Mouse (Mus musculus): ENCODE results near the gene Lamc2. TPM values are rescaled to one million over a fixed set of nuclear protein-coding genes. Genes with fewer than 3 reads are reported as not detected.

Lamc2 gene
- polyA plus RNA-seq, 1 experiment from 2014 or later: 47.7 TPM

DNA sequence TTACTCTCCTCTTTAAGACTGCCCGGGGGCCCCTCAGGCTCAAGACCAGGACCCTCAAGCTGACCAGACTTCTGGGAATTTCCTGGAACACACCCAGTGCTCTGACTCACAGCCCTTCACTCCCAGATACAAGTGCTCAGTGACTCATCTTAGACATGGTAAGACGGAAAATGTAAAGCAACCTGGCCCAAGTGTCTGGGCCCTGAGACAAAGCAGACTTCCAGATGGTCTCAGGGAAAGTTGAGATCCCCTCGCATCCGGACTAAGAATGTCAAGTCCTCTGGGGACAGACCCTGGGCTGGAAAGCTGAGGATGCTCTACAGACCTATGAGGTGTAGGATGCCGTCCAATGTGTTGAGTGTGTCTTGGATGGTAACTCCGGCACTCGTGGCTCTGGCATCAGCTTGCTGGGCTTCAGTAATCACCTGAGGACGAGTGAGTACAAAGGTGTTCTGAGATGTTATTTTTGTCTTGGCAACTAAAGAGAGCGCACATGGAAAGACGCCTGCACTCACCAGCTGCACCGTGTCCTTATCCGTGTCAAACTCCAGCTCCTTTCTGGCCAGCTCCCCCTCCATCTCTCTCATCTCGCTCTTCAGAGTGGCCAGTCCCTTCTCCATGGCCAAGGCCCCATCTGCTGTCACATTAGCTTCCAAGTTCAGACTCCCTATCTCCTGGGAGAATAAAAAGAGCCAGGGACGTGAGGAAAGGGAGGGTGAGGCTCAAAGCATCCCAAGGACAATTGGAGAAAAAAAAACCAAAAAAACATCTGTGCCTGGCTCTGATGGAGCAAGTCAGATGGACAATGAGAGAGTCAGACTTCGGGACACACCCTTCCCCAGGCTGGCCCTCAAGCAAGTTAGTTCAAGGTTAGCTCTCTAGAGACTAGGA lies 59.5 kb downstream of the Lamc2 start:
- H3K36me3 ChIP-seq (ENCODE audit: insufficient read depth, low read length): peaks cover 3% of the 10 kb centered on the region; the same call in 1 of the 2 replicates
- peak overlapping the region; percentile 76 for H3K27ac ChIP-seq
- DNase-seq (ENCODE audit: low spot score) (peak; percentile 31), ATAC-seq (replicated peaks; ENCODE audit: low FRiP score, low read depth) (no peak)
- H3K9ac ChIP-seq (ENCODE audit: low read depth, low read length): no peak overlapping the region
- H3K27me3 ChIP-seq (ENCODE audit: insufficient read depth, low read length): no peaks in the 10 kb centered on the region
- H3K4me2 ChIP-seq (ENCODE audit: low read length): no peak overlapping the region
- TF ChIP-seq CTCF (IDR thresholded peaks at IDR 0.05; ENCODE audit: low read depth): no peak
- no peak overlapping the region for H3K4me3 ChIP-seq (replicated peaks; ENCODE audit: low read depth, low read length)
- H3K9me3 ChIP-seq (replicated peaks; ENCODE audit: low read length): no peaks in the 10 kb centered on the region
- H3K4me1 ChIP-seq (replicated peaks; ENCODE audit: insufficient read depth, low read length): peaks cover 9% of the 10 kb centered on the region
- WGBS: 60% methylated on average over 15 of the region's 15 CpGs

DNA sequence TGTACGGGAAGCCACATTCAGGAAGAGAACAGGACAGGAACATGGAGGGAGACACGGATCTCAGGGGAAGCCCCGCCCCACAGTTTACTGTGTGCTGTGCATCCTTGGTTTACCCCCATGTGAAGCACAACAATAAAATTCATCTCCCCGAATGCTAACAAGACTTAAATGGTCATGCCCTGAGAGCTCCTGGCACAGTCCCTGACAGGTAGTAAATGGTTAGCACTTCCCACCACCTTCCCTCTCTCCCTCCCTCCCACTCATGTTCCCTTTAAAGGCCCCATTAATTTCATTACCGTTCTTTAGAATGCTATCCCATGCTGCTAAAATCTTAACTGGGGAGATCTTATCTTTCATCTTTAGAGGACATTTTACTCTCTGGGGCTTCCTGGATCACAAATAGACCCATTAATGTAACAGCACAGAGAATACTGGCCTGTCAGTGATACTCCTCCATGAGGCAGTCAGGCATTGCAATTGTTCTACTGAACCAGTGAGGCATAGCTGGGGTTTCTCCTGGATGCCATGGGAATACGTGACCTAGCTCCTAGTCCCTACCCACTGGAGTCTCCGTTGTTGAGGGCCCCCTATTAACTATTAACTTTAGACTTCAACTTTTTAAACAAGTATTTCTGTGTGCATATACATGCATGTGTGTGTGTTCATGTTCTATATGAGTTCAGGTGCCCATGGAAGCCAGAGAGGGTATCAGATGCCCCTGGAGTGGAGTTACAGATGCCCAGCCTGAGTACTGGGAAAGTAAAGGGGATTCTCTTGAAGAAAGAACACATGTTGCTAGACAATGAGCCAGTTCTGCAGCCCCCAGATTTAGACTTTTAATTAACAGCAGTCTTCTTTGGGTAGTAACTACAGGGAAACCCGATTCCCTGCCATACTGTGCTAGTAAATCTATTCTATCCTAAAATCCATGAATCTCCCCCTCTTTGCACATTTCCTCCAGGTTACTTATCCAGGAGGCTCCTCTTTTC lies 60.7 kb downstream of the Lamc2 start:
- Histone ChIP-seq H3K4me1 (replicated peaks; ENCODE audit: insufficient read depth, low read length) (peaks cover 9% of the 10 kb centered on the region), H3K4me3 (replicated peaks; ENCODE audit: low read depth, low read length) (no peak overlapping the region), H3K27ac (peak overlapping the region; percentile 76), H3K9ac (ENCODE audit: low read depth, low read length) (no peak overlapping the region), H3K36me3 (ENCODE audit: insufficient read depth, low read length) (no peaks in the 10 kb centered on the region), H3K4me2 (ENCODE audit: low read length) (no peak overlapping the region), H3K27me3 (ENCODE audit: insufficient read depth, low read length) (no peaks in the 10 kb centered on the region), H3K9me3 (replicated peaks; ENCODE audit: low read length) (no peaks in the 10 kb centered on the region)
- WGBS: 24% methylated on average over 8 of the region's 8 CpGs
- no peak for TF ChIP-seq CTCF (IDR thresholded peaks at IDR 0.05; ENCODE audit: low read depth)
- peak; percentile 89 for DNase-seq (ENCODE audit: low spot score)
- peak; percentile 91 for ATAC-seq (replicated peaks; ENCODE audit: low FRiP score, low read depth)

DNA sequence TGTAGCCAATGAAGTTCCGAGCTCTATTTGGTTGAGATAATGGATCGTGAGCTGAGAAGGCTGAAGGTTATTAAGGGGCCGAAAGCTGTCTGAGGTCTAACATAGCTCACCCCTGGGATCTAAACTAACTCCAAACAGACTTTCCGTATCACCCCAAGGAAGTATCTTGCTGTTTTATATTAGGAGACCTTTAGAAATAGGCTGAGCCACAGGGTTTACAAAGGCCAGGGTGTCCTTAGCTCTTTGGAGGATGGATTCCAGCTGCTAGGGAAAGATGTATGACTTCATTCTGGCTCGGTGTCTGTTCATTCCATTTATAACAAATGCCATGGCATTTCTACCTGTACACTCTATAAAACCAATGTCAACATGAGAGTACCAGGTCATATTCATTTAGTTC lies 61.7 kb downstream of the Lamc2 start:
- H3K27me3 ChIP-seq (ENCODE audit: insufficient read depth, low read length): no peaks in the 10 kb centered on the region
- ATAC-seq (replicated peaks; ENCODE audit: low FRiP score, low read depth) (no peak), DNase-seq (ENCODE audit: low spot score) (peak; percentile 28)
- H3K4me2 ChIP-seq (ENCODE audit: low read length): no peak overlapping the region
- WGBS: 57% methylated on average over 5 of the region's 5 CpGs
- no peak for TF ChIP-seq CTCF (IDR thresholded peaks at IDR 0.05; ENCODE audit: low read depth)
- H3K9me3 ChIP-seq (replicated peaks; ENCODE audit: low read length): no peaks in the 10 kb centered on the region
- H3K9ac ChIP-seq (ENCODE audit: low read depth, low read length): no peak overlapping the region
- H3K36me3 ChIP-seq (ENCODE audit: insufficient read depth, low read length): no peaks in the 10 kb centered on the region
- H3K27ac ChIP-seq: no peak overlapping the region; the same call in 1 of the 2 replicates
- no peak overlapping the region for H3K4me3 ChIP-seq (replicated peaks; ENCODE audit: low read depth, low read length)
- H3K4me1 ChIP-seq (replicated peaks; ENCODE audit: insufficient read depth, low read length): peaks cover 9% of the 10 kb centered on the region

DNA sequence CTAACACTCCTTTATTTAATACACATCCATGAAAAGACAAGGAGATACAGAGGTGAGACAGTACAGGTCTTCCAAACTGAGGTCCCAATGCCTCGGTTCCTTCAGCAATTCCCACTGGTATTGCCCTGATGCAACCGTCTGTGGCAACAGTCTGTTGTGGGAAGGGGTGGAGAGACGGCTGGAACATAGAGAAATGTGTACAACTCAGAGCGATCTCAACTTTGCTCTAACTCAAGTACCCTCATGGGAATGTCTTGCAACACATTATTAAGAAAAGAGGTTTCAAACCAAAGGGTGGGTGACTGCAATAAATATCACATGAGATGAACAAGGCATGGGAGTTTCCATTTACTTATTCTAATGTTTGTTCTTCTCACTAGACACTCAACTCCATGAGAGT lies 63.5 kb downstream of the Lamc2 start:
- Histone ChIP-seq H3K36me3 (ENCODE audit: insufficient read depth, low read length) (no peaks in the 10 kb centered on the region), H3K9me3 (replicated peaks; ENCODE audit: low read length) (no peaks in the 10 kb centered on the region), H3K4me2 (ENCODE audit: low read length) (no peak overlapping the region), H3K9ac (ENCODE audit: low read depth, low read length) (no peak overlapping the region), H3K27me3 (ENCODE audit: insufficient read depth, low read length) (no peaks in the 10 kb centered on the region), H3K4me3 (replicated peaks; ENCODE audit: low read depth, low read length) (no peak overlapping the region), H3K27ac (no peak overlapping the region), H3K4me1 (replicated peaks; ENCODE audit: insufficient read depth, low read length) (peaks cover 9% of the 10 kb centered on the region)
- 88% methylated on average over 4 of the region's 4 CpGs for WGBS
- TF ChIP-seq CTCF (IDR thresholded peaks at IDR 0.05; ENCODE audit: low read depth): no peak
- DNase-seq (ENCODE audit: low spot score) (no peak), ATAC-seq (replicated peaks; ENCODE audit: low FRiP score, low read depth) (no peak)

DNA sequence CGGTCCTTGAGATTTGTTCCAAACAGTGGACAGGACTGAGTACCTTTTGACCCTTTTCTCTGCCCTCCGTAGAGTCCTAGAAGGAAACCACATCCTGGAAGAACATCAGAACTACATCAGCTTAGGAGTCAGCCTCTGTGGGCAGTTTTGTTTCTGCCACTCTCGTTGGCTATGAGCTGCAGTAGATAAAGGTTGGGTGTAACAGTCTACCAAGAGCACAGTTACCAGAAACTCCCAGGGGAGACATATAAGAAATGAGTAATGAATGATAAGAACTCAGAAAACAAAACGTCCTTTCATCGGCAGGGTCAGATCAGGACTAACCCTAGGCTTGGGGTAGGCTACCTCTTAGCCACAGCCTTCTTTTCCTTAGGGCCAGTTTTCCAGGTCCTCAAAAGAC lies 64.9 kb downstream of the Lamc2 start:
- Histone ChIP-seq H3K9ac (ENCODE audit: low read depth, low read length) (no peak overlapping the region), H3K4me2 (ENCODE audit: low read length) (no peak overlapping the region), H3K4me1 (replicated peaks; ENCODE audit: insufficient read depth, low read length) (peaks cover 5% of the 10 kb centered on the region), H3K27me3 (ENCODE audit: insufficient read depth, low read length) (no peaks in the 10 kb centered on the region), H3K27ac (no peak overlapping the region), H3K9me3 (replicated peaks; ENCODE audit: low read length) (no peaks in the 10 kb centered on the region), H3K4me3 (replicated peaks; ENCODE audit: low read depth, low read length) (no peak overlapping the region), H3K36me3 (ENCODE audit: insufficient read depth, low read length) (no peaks in the 10 kb centered on the region)
- ATAC-seq (replicated peaks; ENCODE audit: low FRiP score, low read depth) (no peak), DNase-seq (ENCODE audit: low spot score) (no peak)
- 73% methylated on average over 5 of the region's 5 CpGs for WGBS
- TF ChIP-seq CTCF (IDR thresholded peaks at IDR 0.05; ENCODE audit: low read depth): no peak

DNA sequence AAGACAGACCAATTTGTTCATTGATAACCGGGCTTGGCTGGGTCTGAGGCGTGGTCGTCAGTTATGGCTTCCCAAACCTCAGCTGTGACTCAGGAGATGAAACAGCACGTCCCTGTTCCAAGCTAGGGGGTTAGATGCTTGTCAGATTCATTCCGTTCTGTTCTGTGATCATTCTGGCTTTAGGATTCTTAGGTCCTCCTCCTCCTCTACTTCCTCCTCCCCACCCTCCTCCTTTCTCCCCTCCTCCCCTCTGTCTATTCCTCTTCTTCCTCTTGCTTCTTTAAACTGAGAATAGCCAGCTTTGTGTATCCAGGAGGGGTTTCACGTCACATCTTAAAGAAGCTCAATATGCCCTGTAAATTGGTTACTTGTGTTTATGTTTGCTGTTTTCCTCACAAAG lies 65.7 kb downstream of the Lamc2 start:
- Histone ChIP-seq H3K9me3 (replicated peaks; ENCODE audit: low read length) (no peaks in the 10 kb centered on the region), H3K27ac (no peak overlapping the region), H3K4me1 (replicated peaks; ENCODE audit: insufficient read depth, low read length) (no peaks in the 10 kb centered on the region; the same call in 1 of the 2 replicates), H3K4me3 (replicated peaks; ENCODE audit: low read depth, low read length) (no peak overlapping the region), H3K4me2 (ENCODE audit: low read length) (no peak overlapping the region), H3K36me3 (ENCODE audit: insufficient read depth, low read length) (no peaks in the 10 kb centered on the region), H3K9ac (ENCODE audit: low read depth, low read length) (no peak overlapping the region), H3K27me3 (ENCODE audit: insufficient read depth, low read length) (no peaks in the 10 kb centered on the region)
- no peak for TF ChIP-seq CTCF (IDR thresholded peaks at IDR 0.05; ENCODE audit: low read depth)
- 73% methylated on average over 6 of the region's 6 CpGs for WGBS
- no peak for ATAC-seq (replicated peaks; ENCODE audit: low FRiP score, low read depth)
- no peak for DNase-seq (ENCODE audit: low spot score)

All from kidney, postnatal 0 days (tissue).